Mouse (Mus musculus): Measurements from ENCODE around the gene Tmem169.

DNA sequence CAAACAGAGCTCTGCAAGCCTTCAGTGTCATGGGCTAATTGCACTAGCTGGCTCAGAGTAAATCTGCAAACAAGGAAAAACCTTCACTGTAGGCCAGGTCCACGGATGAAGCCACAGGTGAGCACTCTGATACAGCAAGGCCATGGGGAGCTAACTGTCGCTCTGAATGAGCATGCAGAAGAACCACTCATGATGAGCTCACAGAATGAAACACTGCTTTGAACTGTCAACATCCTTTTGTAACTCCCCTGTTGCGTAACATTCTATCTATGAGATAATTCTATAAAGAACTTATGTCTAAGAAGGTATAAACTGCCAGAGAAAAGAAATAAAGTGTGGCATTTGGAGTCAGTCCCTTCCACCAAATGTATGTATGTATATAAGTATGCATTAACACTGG is 21.1 kb upstream of the Tmem169 start:
- no peak for TF ChIP-seq CTCF (IDR thresholded peaks at IDR 0.05; ENCODE audit: extremely low read depth, insufficient read depth, low read length)
- no peak for TF ChIP-seq POLR2A (IDR thresholded peaks at IDR 0.05; ENCODE audit: extremely low read depth, insufficient read depth, low read length)
